Mouse (Mus musculus): ENCODE results near the gene Gm21776.
"Not testable (repeated sequence)": the region's sequence is repeated elsewhere in the genome, so short reads cannot be mapped to it uniquely, and the experiment has no call there.

Gm21776 gene

DNA sequence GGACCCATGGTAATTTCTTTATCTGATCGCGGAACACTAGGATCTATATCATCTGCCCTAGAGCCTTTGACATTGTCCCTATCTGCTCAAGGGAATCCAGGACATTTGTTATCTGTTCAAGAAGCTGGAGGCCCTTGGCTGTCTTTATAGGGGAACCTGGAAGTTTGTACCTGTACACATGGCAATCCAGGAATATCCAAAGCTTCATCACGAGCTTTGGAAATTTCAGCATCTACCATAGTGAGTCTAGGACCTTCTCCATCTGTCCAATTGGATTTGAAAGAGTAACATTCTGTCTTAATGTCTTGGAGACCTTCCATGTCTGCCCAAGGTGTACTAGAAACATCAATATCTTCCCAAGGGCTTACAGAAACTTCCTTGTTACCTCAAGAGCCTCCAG lies at the start of gene Gm21776:
Gene Gm21776 (plus strand): TSS at position 301 of the 400 bp plus-strand sequence.
- DNase-seq (ENCODE audit: low read depth, low spot score), result not testable (repeated sequence)
